Mouse (Mus musculus) bone marrow, adult 2 months (tissue): ENCODE data around the gene Spats1.

Experiments
- CTCF ChIP-seq: fragments of 200-500 bp; IDR thresholded peaks from 2 replicates; pipeline ENCODE4 v1.5.1; 2011; ENCODE audit warnings: low read length, control low read depth; ENCODE audit not compliant: control insufficient read depth, insufficient read depth
- POLR2A ChIP-seq: fragments of 200-500 bp; IDR thresholded peaks from 2 replicates; pipeline ENCODE4 v1.6.1; 2011; ENCODE audit warnings: low read depth, mild to moderate bottlenecking, control low read depth, low read length, borderline replicate concordance; ENCODE audit not compliant: control insufficient read depth

DNA sequence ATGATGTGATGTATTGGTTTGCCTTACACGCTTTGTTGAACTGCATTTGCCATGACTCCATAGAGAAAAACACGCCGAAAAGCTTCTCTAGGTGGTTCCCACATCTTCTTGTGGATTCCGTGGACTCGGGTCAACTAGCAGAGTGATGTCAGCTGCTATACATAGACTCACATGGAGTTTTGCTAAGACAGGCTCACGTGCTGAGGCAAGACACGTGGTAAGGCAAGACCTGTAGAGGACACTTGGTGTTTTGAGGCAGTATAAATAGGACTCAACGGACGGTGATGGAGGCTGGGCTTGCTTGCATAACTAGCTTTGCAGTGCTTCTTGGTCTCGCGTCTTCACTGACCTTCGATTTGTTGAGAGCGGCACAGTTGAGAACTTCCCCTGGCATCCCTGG is 23.2 kb upstream of the Spats1 start:
- TF ChIP-seq CTCF, result no peak
- TF ChIP-seq POLR2A, result no peak
